In the genomic region with DNA sequence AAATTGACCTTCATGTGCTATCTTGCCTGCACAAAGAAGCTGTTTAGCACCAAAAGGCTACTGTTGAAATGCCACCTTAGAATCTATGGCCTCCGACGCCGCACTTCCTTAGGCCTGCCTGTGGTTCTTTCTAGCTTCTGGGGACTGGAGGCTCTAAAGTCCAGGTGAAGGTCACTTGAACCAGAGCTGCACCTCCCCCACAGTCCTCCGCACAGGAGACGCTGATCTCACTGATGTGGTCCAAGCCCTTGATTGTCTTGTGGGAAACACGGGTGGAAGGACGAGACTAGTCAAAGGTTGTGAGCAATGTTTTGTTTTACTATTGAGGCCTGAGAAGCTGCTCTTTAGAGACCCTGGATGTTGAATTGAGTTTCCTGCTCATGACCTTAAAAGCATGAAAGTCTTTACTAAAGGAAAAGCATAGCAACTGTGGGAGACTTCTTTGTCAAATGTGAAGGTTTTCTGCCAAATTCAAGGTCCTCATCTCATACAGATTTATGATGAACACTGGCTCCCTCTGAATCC, we compare ENCODE assay signal across 10 mouse cellular contexts. TPM values are rescaled to one million over a fixed set of nuclear protein-coding genes. Genes with fewer than 3 reads are reported as not detected.
DNase-seq lines count a peak whose midpoint lies in the region; ATAC-seq and TF ChIP-seq lines count a peak whose summit lies in the region.
"Had no signal": no experiment of that assay in that cellular context is flagged by ENCODE, and none has a peak within 500 bp of the region (broad histone marks: within the 10 kb centered on the region; RNA-seq: fewer than 3 reads in every experiment).

No protein-coding gene starts in this region.

- H3K9me3 ChIP-seq in forebrain, embryonic 10.5 days = no peaks in the 10 kb centered on the region
- H3K9me3 ChIP-seq in forebrain, embryonic 15.5 days = no peaks in the 10 kb centered on the region
- no peaks in the 10 kb centered on the region for H3K9me3 ChIP-seq in midbrain, embryonic 12.5 days
- H3K9me3 ChIP-seq in midbrain, embryonic 14.5 days (ENCODE audit: control insufficient read depth, low read length) = no peaks in the 10 kb centered on the region
- no peaks in the 10 kb centered on the region for H3K9me3 ChIP-seq in kidney, postnatal 0 days (replicated peaks; ENCODE audit: low read length)
- no peaks in the 10 kb centered on the region for H3K9me3 ChIP-seq in stomach, embryonic 15.5 days
- H3K9me3 ChIP-seq: hindbrain, embryonic 15.5 days had no signal

- 0 out of 2 replicates have a peak, but pooled peaks cover 5% of the 10 kb centered on the region for H3K27me3 ChIP-seq in forebrain, embryonic 10.5 days (ENCODE audit: poor library complexity, severe bottlenecking)
- H3K27me3 ChIP-seq in forebrain, embryonic 15.5 days = no peaks in the 10 kb centered on the region
- H3K27me3 ChIP-seq in midbrain, embryonic 12.5 days = peaks cover 29% of the 10 kb centered on the region
- peaks cover 4% of the 10 kb centered on the region; the same call in 1 of the 2 replicates for H3K27me3 ChIP-seq in midbrain, embryonic 14.5 days (ENCODE audit: control insufficient read depth, insufficient read depth, low read length)
- H3K27me3 ChIP-seq in kidney, postnatal 0 days (ENCODE audit: insufficient read depth, low read length) = no peaks in the 10 kb centered on the region
- no peaks in the 10 kb centered on the region for H3K27me3 ChIP-seq in stomach, embryonic 15.5 days (replicated peaks)

- peaks cover 49% of the 10 kb centered on the region for H3K4me1 ChIP-seq in forebrain, embryonic 10.5 days
- H3K4me1 ChIP-seq in forebrain, embryonic 15.5 days = peaks cover 24% of the 10 kb centered on the region
- peaks cover 36% of the 10 kb centered on the region for H3K4me1 ChIP-seq in midbrain, embryonic 12.5 days
- H3K4me1 ChIP-seq in midbrain, embryonic 14.5 days (ENCODE audit: control insufficient read depth, insufficient read depth, low read length) = peaks cover 16% of the 10 kb centered on the region
- peaks cover 26% of the 10 kb centered on the region for H3K4me1 ChIP-seq in kidney, postnatal 0 days (replicated peaks; ENCODE audit: insufficient read depth, low read length)
- H3K4me1 ChIP-seq in stomach, embryonic 15.5 days = peaks cover 22% of the 10 kb centered on the region; the same call in 1 of the 2 replicates

- H3K4me3 ChIP-seq in forebrain, embryonic 10.5 days = peak overlapping the region; percentile 62
- no peak overlapping the region for H3K4me3 ChIP-seq in forebrain, embryonic 15.5 days
- H3K4me3 ChIP-seq in midbrain, embryonic 12.5 days = no peak overlapping the region
- no peak overlapping the region for H3K4me3 ChIP-seq in midbrain, embryonic 14.5 days (replicated peaks; ENCODE audit: low read depth, low read length)
- H3K4me3 ChIP-seq in kidney, postnatal 0 days (replicated peaks; ENCODE audit: low read depth, low read length) = peak overlapping the region; percentile 24
- H3K4me3 ChIP-seq in stomach, embryonic 15.5 days (replicated peaks) = peak overlapping the region; percentile 63
- H3K4me3 ChIP-seq: hindbrain, embryonic 15.5 days had no signal

- H3K4me2 ChIP-seq in forebrain, embryonic 15.5 days (replicated peaks) = no peak overlapping the region
- peak overlapping the region; percentile 78; the same call in 1 of the 2 replicates for H3K4me2 ChIP-seq in midbrain, embryonic 12.5 days (replicated peaks)
- H3K4me2 ChIP-seq in midbrain, embryonic 14.5 days (ENCODE audit: low read length) = no peak overlapping the region
- peak overlapping the region; percentile 73 for H3K4me2 ChIP-seq in kidney, postnatal 0 days (ENCODE audit: low read length)
- peak overlapping the region; percentile 84 for H3K4me2 ChIP-seq in stomach, embryonic 15.5 days
- H3K4me2 ChIP-seq: hindbrain, embryonic 15.5 days had no signal

- H3K36me3 ChIP-seq in forebrain, embryonic 10.5 days (replicated peaks) = peaks cover 38% of the 10 kb centered on the region
- no peaks in the 10 kb centered on the region for H3K36me3 ChIP-seq in forebrain, embryonic 15.5 days
- H3K36me3 ChIP-seq in midbrain, embryonic 12.5 days = peaks cover 15% of the 10 kb centered on the region; the same call in 1 of the 2 replicates
- no peaks in the 10 kb centered on the region for H3K36me3 ChIP-seq in midbrain, embryonic 14.5 days (ENCODE audit: control insufficient read depth, insufficient read depth, low read length)
- H3K36me3 ChIP-seq in kidney, postnatal 0 days (ENCODE audit: insufficient read depth, low read length) = peaks cover 21% of the 10 kb centered on the region; the same call in 1 of the 2 replicates
- peaks cover 23% of the 10 kb centered on the region for H3K36me3 ChIP-seq in stomach, embryonic 15.5 days
- H3K36me3 ChIP-seq: hindbrain, embryonic 15.5 days had no signal

- no peak overlapping the region for H3K9ac ChIP-seq in forebrain, embryonic 15.5 days (replicated peaks)
- H3K9ac ChIP-seq in midbrain, embryonic 12.5 days (replicated peaks) = no peak overlapping the region
- H3K9ac ChIP-seq in midbrain, embryonic 14.5 days (replicated peaks; ENCODE audit: low read length) = no peak overlapping the region
- H3K9ac ChIP-seq in kidney, postnatal 0 days (ENCODE audit: low read depth, low read length) = peak overlapping the region; percentile 51
- no peak overlapping the region for H3K9ac ChIP-seq in stomach, embryonic 15.5 days
- H3K9ac ChIP-seq: hindbrain, embryonic 15.5 days had no signal

- no peak for ATAC-seq in forebrain, embryonic 15.5 days (replicated peaks)
- ATAC-seq in midbrain, embryonic 12.5 days (ENCODE audit: low FRiP score, low read depth) = no peak
- ATAC-seq in midbrain, embryonic 14.5 days (ENCODE audit: low FRiP score, low TSS enrichment) = no peak
- no peak for ATAC-seq in kidney, postnatal 0 days (replicated peaks; ENCODE audit: low FRiP score, low read depth)
- ATAC-seq in stomach, embryonic 15.5 days (ENCODE audit: insufficient read depth, low FRiP score, low read depth) = no peak
- ATAC-seq in activated CD4-positive, CD25-positive, alpha-beta regulatory T cell, adult 4 months = no peak

- no peak for TF ChIP-seq CTCF in kidney, postnatal 0 days (IDR thresholded peaks at IDR 0.05; ENCODE audit: low read depth)

- 84% methylated on average over 7 of the region's 7 CpGs for WGBS in forebrain, embryonic 10.5 days
- 79% methylated on average over 7 of the region's 7 CpGs for WGBS in forebrain, embryonic 15.5 days
- WGBS in midbrain, embryonic 12.5 days = 86% methylated on average over 7 of the region's 7 CpGs
- 88% methylated on average over 7 of the region's 7 CpGs for WGBS in midbrain, embryonic 14.5 days
- 22% methylated on average over 7 of the region's 7 CpGs for WGBS in kidney, postnatal 0 days
- WGBS in stomach, embryonic 15.5 days = 55% methylated on average over 7 of the region's 7 CpGs

- DNase-seq in forebrain, embryonic 10.5 days (ENCODE audit: extremely low spot score, low spot score) = no peak
- no peak for DNase-seq in midbrain, embryonic 14.5 days
- no peak for DNase-seq in kidney, postnatal 0 days (ENCODE audit: low spot score)
- DNase-seq in thymus, postnatal 10 days (ENCODE audit: low spot score in 2 of 2) = no peak
- DNase-seq: B cell, adult 2 months had no signal

- H3K27ac ChIP-seq in forebrain, embryonic 10.5 days = peak overlapping the region; percentile 37; the same call in 1 of the 2 replicates
- no peak overlapping the region for H3K27ac ChIP-seq in forebrain, embryonic 15.5 days (replicated peaks)
- no peak overlapping the region for H3K27ac ChIP-seq in midbrain, embryonic 12.5 days (replicated peaks)
- H3K27ac ChIP-seq in midbrain, embryonic 14.5 days (replicated peaks; ENCODE audit: low read depth, low read length) = no peak overlapping the region
- peak overlapping the region; percentile 76 for H3K27ac ChIP-seq in kidney, postnatal 0 days
- no peak overlapping the region for H3K27ac ChIP-seq in stomach, embryonic 15.5 days
- H3K27ac ChIP-seq: hindbrain, embryonic 15.5 days had no signal

RNA-seq across cellular contexts. Expression of gene Tuba1c, which starts 3.1 kb away (rescaled TPM):
- polyA plus RNA-seq in forebrain, embryonic 10.5 days (2016; fragmentation: Nextera tagmentation; extraction: Ambion mirVana) = 160 and 171 TPM in 2 replicates
- polyA plus RNA-seq in forebrain, embryonic 15.5 days (2015; fragmentation: Nextera tagmentation; extraction: Ambion mirVana) = 45.7 and 53.5 TPM in 2 replicates
- polyA plus RNA-seq in midbrain, embryonic 12.5 days (2016; fragmentation: Nextera tagmentation; extraction: Ambion mirVana) = 73.7 and 79.3 TPM in 2 replicates
- 13.5 and 24.8 TPM in 2 replicates for polyA plus RNA-seq in midbrain, embryonic 14.5 days (2014; fragmentation: Nextera tagmentation; extraction: Ambion mirVana)
- 170 and 178 TPM in 2 replicates for polyA plus RNA-seq in kidney, postnatal 0 days (2015; fragmentation: Nextera tagmentation; extraction: Ambion mirVana)
- polyA plus RNA-seq in stomach, embryonic 15.5 days (2015; fragmentation: Nextera tagmentation; extraction: Ambion mirVana) = 196 and 204 TPM in 2 replicates
- polyA plus RNA-seq in activated CD4-positive, CD25-positive, alpha-beta regulatory T cell, adult 4 months (2017; shearing (Covaris generic)) = 100 to 1,000 TPM in 1 of 2 experiments, 10 to 100 TPM in 1; 98.3 to 120 TPM

RNA-seq across cellular contexts. Expression of gene Prph, which starts 22.2 kb away (rescaled TPM):
- 0.20 and 0.33 TPM in 2 replicates for polyA plus RNA-seq in forebrain, embryonic 10.5 days (2016; fragmentation: Nextera tagmentation; extraction: Ambion mirVana)
- polyA plus RNA-seq in forebrain, embryonic 15.5 days (2015; fragmentation: Nextera tagmentation; extraction: Ambion mirVana) = 0.97 and 1.3 TPM in 2 replicates
- polyA plus RNA-seq in midbrain, embryonic 12.5 days (2016; fragmentation: Nextera tagmentation; extraction: Ambion mirVana) = 5.4 and 8.1 TPM in 2 replicates
- 11.7 and 15.5 TPM in 2 replicates for polyA plus RNA-seq in midbrain, embryonic 14.5 days (2014; fragmentation: Nextera tagmentation; extraction: Ambion mirVana)
- 0.26 and 0.82 TPM in 2 replicates for polyA plus RNA-seq in kidney, postnatal 0 days (2015; fragmentation: Nextera tagmentation; extraction: Ambion mirVana)
- 33.5 and 38.7 TPM in 2 replicates for polyA plus RNA-seq in stomach, embryonic 15.5 days (2015; fragmentation: Nextera tagmentation; extraction: Ambion mirVana)
- polyA plus RNA-seq in activated CD4-positive, CD25-positive, alpha-beta regulatory T cell, adult 4 months (2017; shearing (Covaris generic)) = not detected

RNA-seq across cellular contexts. Expression of gene Troap, which starts 41.6 kb away (rescaled TPM):
- polyA plus RNA-seq in forebrain, embryonic 10.5 days (2016; fragmentation: Nextera tagmentation; extraction: Ambion mirVana) = 51.1 and 53.1 TPM in 2 replicates
- polyA plus RNA-seq in forebrain, embryonic 15.5 days (2015; fragmentation: Nextera tagmentation; extraction: Ambion mirVana) = 19.8 and 24.8 TPM in 2 replicates
- 33.2 and 38.3 TPM in 2 replicates for polyA plus RNA-seq in midbrain, embryonic 12.5 days (2016; fragmentation: Nextera tagmentation; extraction: Ambion mirVana)
- 3.9 and 4.9 TPM in 2 replicates for polyA plus RNA-seq in midbrain, embryonic 14.5 days (2014; fragmentation: Nextera tagmentation; extraction: Ambion mirVana)
- 11.4 and 11.5 TPM in 2 replicates for polyA plus RNA-seq in kidney, postnatal 0 days (2015; fragmentation: Nextera tagmentation; extraction: Ambion mirVana)
- 24.6 and 29.2 TPM in 2 replicates for polyA plus RNA-seq in stomach, embryonic 15.5 days (2015; fragmentation: Nextera tagmentation; extraction: Ambion mirVana)
- 1 to 10 TPM; 3.6 to 4.4 TPM for polyA plus RNA-seq in activated CD4-positive, CD25-positive, alpha-beta regulatory T cell, adult 4 months (2017; shearing (Covaris generic))

RNA-seq across cellular contexts. Expression of gene C1ql4, which starts 54.8 kb away (rescaled TPM):
- polyA plus RNA-seq in forebrain, embryonic 10.5 days (2016; fragmentation: Nextera tagmentation; extraction: Ambion mirVana) = 0.12 TPM in 1 of 2 replicates, not detected in the other
- polyA plus RNA-seq in forebrain, embryonic 15.5 days (2015; fragmentation: Nextera tagmentation; extraction: Ambion mirVana) = 0.28 and 0.33 TPM in 2 replicates
- polyA plus RNA-seq in midbrain, embryonic 12.5 days (2016; fragmentation: Nextera tagmentation; extraction: Ambion mirVana) = 18.2 and 19.9 TPM in 2 replicates
- 13.2 and 13.7 TPM in 2 replicates for polyA plus RNA-seq in midbrain, embryonic 14.5 days (2014; fragmentation: Nextera tagmentation; extraction: Ambion mirVana)
- polyA plus RNA-seq in kidney, postnatal 0 days (2015; fragmentation: Nextera tagmentation; extraction: Ambion mirVana) = 1.3 TPM in 2 replicates
- polyA plus RNA-seq in stomach, embryonic 15.5 days (2015; fragmentation: Nextera tagmentation; extraction: Ambion mirVana) = 0.09 TPM in 1 of 2 replicates, not detected in the other
- polyA plus RNA-seq in activated CD4-positive, CD25-positive, alpha-beta regulatory T cell, adult 4 months (2017; shearing (Covaris generic)) = not detected

Comparison
In these comparisons a context has a peak if more than half of its experiments do, and no peak if none do; other contexts are left out.
1. H3K27ac ChIP-seq: peak in forebrain, embryonic 10.5 days (single experiment) and kidney, postnatal 0 days (single experiment); none in forebrain, embryonic 15.5 days (single experiment), midbrain, embryonic 12.5 days (single experiment), midbrain, embryonic 14.5 days (single experiment) and stomach, embryonic 15.5 days (single experiment).
2. H3K4me3 ChIP-seq: peak in forebrain, embryonic 10.5 days (single experiment), kidney, postnatal 0 days (single experiment) and stomach, embryonic 15.5 days (single experiment); none in forebrain, embryonic 15.5 days (single experiment), midbrain, embryonic 12.5 days (single experiment) and midbrain, embryonic 14.5 days (single experiment).
3. H3K4me2 ChIP-seq: peak in midbrain, embryonic 12.5 days (single experiment), kidney, postnatal 0 days (single experiment) and stomach, embryonic 15.5 days (single experiment); none in forebrain, embryonic 15.5 days (single experiment) and midbrain, embryonic 14.5 days (single experiment).